Mouse (Mus musculus): ENCODE data around the gene Tjp3.

DNA sequence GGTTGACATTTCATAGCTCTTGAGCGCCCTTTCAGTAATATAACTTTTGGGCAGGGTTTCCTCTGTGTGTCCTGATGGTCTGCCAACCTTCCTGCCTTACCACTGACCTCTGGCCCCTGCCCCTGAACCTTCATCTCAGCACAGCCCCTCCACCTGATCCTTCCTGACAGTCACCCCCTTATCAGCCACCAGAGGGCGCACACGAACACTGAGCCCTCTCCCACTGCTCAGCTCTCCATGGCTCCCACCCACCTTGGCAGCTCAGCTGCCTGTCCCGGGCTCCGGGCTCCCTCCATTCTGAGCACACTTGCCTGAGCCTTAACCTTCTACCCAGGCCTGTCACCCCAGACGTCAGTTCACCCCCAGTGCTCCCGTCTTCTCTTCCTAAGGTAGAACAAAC lies 2.1 kb downstream of the Tjp3 start:
- no peak for TF ChIP-seq EP300 (IDR thresholded peaks at IDR 0.05; ENCODE audit: low read depth)
- TF ChIP-seq CTCF (IDR thresholded peaks at IDR 0.05; ENCODE audit: low read depth), result peak; percentile 96
